16 mouse cellular contexts compared by ENCODE assay signal in genomic region chr10:44356625-44357024, GRCm38 (mm10).
"Had no signal": no experiment of that assay in that cellular context is flagged by ENCODE, and none has a peak within 500 bp of the region (broad histone marks: within the 10 kb centered on the region; RNA-seq: fewer than 3 reads in every experiment).

No protein-coding gene starts in this region.

- H3K9ac ChIP-seq: neural tube, embryonic 15.5 days; stomach, embryonic 15.5 days had no signal

- H3K27me3 ChIP-seq: neural tube, embryonic 13.5 days; neural tube, embryonic 15.5 days; stomach, embryonic 15.5 days had no signal

- H3K4me2 ChIP-seq: neural tube, embryonic 13.5 days; stomach, embryonic 15.5 days had no signal

- H3K4me1 ChIP-seq: stomach, embryonic 15.5 days had no signal

- H3K9me3 ChIP-seq: neural tube, embryonic 13.5 days; neural tube, embryonic 15.5 days; stomach, embryonic 15.5 days had no signal

- H3K4me3 ChIP-seq: neural tube, embryonic 13.5 days; neural tube, embryonic 15.5 days; stomach, embryonic 15.5 days had no signal

- DNase-seq: retina, postnatal 1 day; right cerebral cortex, adult 18-20 months; right cerebral cortex, postnatal 14 days; right cerebral cortex, postnatal 25 days; right cerebral cortex, postnatal 4 days; spleen, adult 18-20 months; thymus, adult 18-20 months; thymus, adult 2 months; thymus, postnatal 14 days; thymus, postnatal 25 days; thymus, postnatal 36 days; thymus, postnatal 4 days had no signal

- H3K36me3 ChIP-seq: neural tube, embryonic 13.5 days; neural tube, embryonic 15.5 days; stomach, embryonic 15.5 days had no signal

- H3K27ac ChIP-seq: neural tube, embryonic 13.5 days; neural tube, embryonic 15.5 days; stomach, embryonic 15.5 days; stomach, postnatal 0 days had no signal
